11 mouse cellular contexts compared by ENCODE assay signal in the genomic region with DNA sequence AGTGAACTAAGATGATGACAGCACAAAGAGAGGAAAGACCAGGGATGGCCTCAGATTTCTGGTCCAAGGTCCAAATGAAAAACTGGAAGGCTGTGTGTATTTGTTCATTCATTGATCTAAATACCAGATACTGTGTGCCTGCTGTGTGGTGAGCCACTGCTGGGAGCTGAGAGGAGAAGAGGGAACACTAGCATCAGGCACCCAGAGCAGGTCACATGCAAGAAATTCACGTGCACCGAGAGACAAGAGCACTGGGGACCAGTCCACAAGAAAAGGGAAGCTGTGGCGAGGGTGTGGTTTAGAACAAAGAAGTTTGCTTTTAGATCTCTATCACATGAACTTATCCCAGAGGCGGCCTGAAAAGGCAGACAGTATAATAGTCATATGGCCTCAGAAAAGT. TPM values are rescaled to one million over a fixed set of nuclear protein-coding genes. Genes with fewer than 3 reads are reported as not detected.
DNase-seq lines count a peak whose midpoint lies in the region; ATAC-seq and TF ChIP-seq lines count a peak whose summit lies in the region.
"Had no signal": no experiment of that assay in that cellular context is flagged by ENCODE, and none has a peak within 500 bp of the region (broad histone marks: within the 10 kb centered on the region; RNA-seq: fewer than 3 reads in every experiment).

No protein-coding gene starts in this region.

- no peak for TF ChIP-seq POLR2A in bone marrow, adult 2 months (IDR thresholded peaks at IDR 0.05; ENCODE audit: borderline replicate concordance, control insufficient read depth, low read depth, low read length)

- H3K9ac ChIP-seq in liver, embryonic 12.5 days = no peak overlapping the region
- no peak overlapping the region for H3K9ac ChIP-seq in liver, embryonic 15.5 days
- H3K9ac ChIP-seq: hindbrain, embryonic 13.5 days had no signal

- no peak overlapping the region for H3K27ac ChIP-seq in liver, embryonic 12.5 days
- H3K27ac ChIP-seq in bone marrow, adult 2 months (ENCODE audit: control insufficient read depth, insufficient read depth, low read depth, low read length, poor library complexity) = peak overlapping the region; percentile 71; the same call in 1 of the 2 replicates
- H3K27ac ChIP-seq in liver, embryonic 15.5 days (replicated peaks) = 0 out of 2 replicates have a peak overlapping the region, but pooled peaks have one; percentile 43
- H3K27ac ChIP-seq: hindbrain, embryonic 13.5 days had no signal

- H3K4me2 ChIP-seq in liver, embryonic 12.5 days = no peak overlapping the region
- H3K4me2 ChIP-seq in liver, embryonic 15.5 days = no peak overlapping the region
- H3K4me2 ChIP-seq: hindbrain, embryonic 13.5 days had no signal

- 12% methylated on average over 4 of the region's 4 CpGs for WGBS in liver, embryonic 12.5 days (ENCODE audit: insufficient replicate concordance)
- WGBS in bone marrow, adult 2 months = 7% methylated on average over 4 of the region's 4 CpGs
- 5% methylated on average over 4 of the region's 4 CpGs for WGBS in liver, embryonic 15.5 days (ENCODE audit: insufficient replicate concordance)

- H3K9me3 ChIP-seq in liver, embryonic 12.5 days (replicated peaks) = no peaks in the 10 kb centered on the region
- H3K9me3 ChIP-seq in liver, embryonic 15.5 days (replicated peaks) = no peaks in the 10 kb centered on the region
- H3K9me3 ChIP-seq: hindbrain, embryonic 13.5 days had no signal

- DNase-seq in liver = peak; percentile 39
- peak; percentile 57 for DNase-seq in skeletal muscle tissue, adult 2 months (ENCODE audit: low read depth, low spot score)
- no peak for DNase-seq in embryo, embryonic 10.5 days (ENCODE audit: low spot score)
- no peak for DNase-seq in kidney, postnatal 14 days
- DNase-seq in kidney, postnatal 10 days = no peak
- DNase-seq: right cerebral cortex, postnatal 14 days had no signal

- peaks cover 17% of the 10 kb centered on the region for H3K4me1 ChIP-seq in liver, embryonic 12.5 days
- peaks cover 6% of the 10 kb centered on the region for H3K4me1 ChIP-seq in bone marrow, adult 2 months (ENCODE audit: control insufficient read depth, insufficient read depth, low read length)
- H3K4me1 ChIP-seq in liver, embryonic 15.5 days (replicated peaks) = peaks cover 19% of the 10 kb centered on the region

- H3K36me3 ChIP-seq in liver, embryonic 12.5 days = peaks cover 13% of the 10 kb centered on the region; the same call in 1 of the 2 replicates
- H3K36me3 ChIP-seq in liver, embryonic 15.5 days (replicated peaks) = peaks cover 11% of the 10 kb centered on the region; the same call in 1 of the 2 replicates
- H3K36me3 ChIP-seq: hindbrain, embryonic 13.5 days had no signal

- H3K4me3 ChIP-seq in liver, embryonic 12.5 days = no peak overlapping the region
- no peak overlapping the region for H3K4me3 ChIP-seq in bone marrow, adult 2 months (replicated peaks; ENCODE audit: control insufficient read depth, low read depth, low read length)
- no peak overlapping the region for H3K4me3 ChIP-seq in liver, embryonic 15.5 days (replicated peaks)
- H3K4me3 ChIP-seq: hindbrain, embryonic 13.5 days had no signal

- H3K27me3 ChIP-seq in liver, embryonic 12.5 days (replicated peaks) = no peaks in the 10 kb centered on the region
- no peaks in the 10 kb centered on the region for H3K27me3 ChIP-seq in liver, embryonic 15.5 days
- H3K27me3 ChIP-seq: hindbrain, embryonic 13.5 days had no signal

- TF ChIP-seq CTCF in bone marrow, adult 2 months (IDR thresholded peaks at IDR 0.05; ENCODE audit: control insufficient read depth, insufficient read depth, low read length) = no peak

- no peak for ATAC-seq in liver, embryonic 12.5 days
- ATAC-seq in liver, embryonic 15.5 days (ENCODE audit: insufficient read depth) = peak; percentile 27; the same call in 1 of the 2 replicates
- ATAC-seq: midbrain, embryonic 16.5 days had no signal

RNA-seq across cellular contexts. Expression of a gene that starts 30.1 kb away (rescaled TPM):
- polyA plus RNA-seq in liver, embryonic 12.5 days (2016; fragmentation: Nextera tagmentation; extraction: Ambion mirVana) = 8.5 and 8.6 TPM in 2 replicates
- 8.3 and 18.9 TPM in 2 replicates for polyA plus RNA-seq in bone marrow, adult 2 months (2011; ENCODE audit: insufficient read depth, insufficient read length, low replicate concordance, missing spikeins)
- 8.8 and 9.2 TPM in 2 replicates for polyA plus RNA-seq in liver, embryonic 15.5 days (2015; fragmentation: Nextera tagmentation; extraction: Ambion mirVana)

Comparison
In these comparisons a context has a peak if more than half of its experiments do, and no peak if none do; other contexts are left out.
1. DNase-seq: peak in liver (single experiment) and skeletal muscle tissue, adult 2 months (single experiment); none in embryo, embryonic 10.5 days (single experiment), kidney, postnatal 14 days (single experiment) and kidney, postnatal 10 days (single experiment).